Mouse (Mus musculus): ENCODE measurements around the gene 6030452D12Rik.

DNA sequence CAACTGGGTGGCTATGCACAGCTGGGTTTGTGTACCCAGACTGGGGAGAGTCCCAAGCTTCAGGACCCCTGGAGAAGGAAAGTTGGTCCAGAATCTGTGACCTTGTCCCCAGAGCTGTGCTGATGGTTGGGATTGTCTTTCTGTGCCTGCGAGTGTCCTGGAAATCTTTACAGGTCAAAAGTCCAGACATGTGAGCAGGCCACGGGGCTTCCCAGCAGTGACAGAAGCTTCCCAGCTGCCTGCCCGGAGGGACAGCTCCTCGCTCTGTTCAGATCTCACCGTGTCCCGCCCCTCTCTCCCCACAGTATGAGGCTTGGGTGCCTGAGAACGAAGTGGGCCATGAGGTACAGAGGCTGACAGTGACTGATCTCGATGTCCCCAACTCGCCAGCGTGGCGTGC is 40.7 kb downstream of the 6030452D12Rik start:
- TF ChIP-seq CTCF (conservative IDR thresholded peaks at IDR 0.05; ENCODE audit: low read length): no peak
- TF ChIP-seq NANOG (IDR thresholded peaks at IDR 0.05; ENCODE audit: borderline replicate concordance, low read length): no peak
